Mouse (Mus musculus) heart, embryonic 15.5 days (tissue): ENCODE measurements at regions not wholly inside any gene's neighbourhood (a gene's known extent, or its start where the extent isn't known, plus 50 kb on each side); places are given as distances from the start of the nearest gene placed in this dataset.

Experiments
- ATAC-seq: fragments of 200-750 bp; cut with Nextera tagmentation; replicated peaks from 2 replicates; pipeline ENCODE4 v1.8.0; 2017; ENCODE audit warnings: low read depth, moderate TSS enrichment; ENCODE audit not compliant: insufficient number of reproducible peaks, insufficient read depth, low FRiP score
- H3K27ac ChIP-seq: fragments of 300-500 bp; sonication (generic); 2 replicates; pipeline ENCODE4 v1.5.1; 2015; ENCODE audit warnings: mild to moderate bottlenecking, inconsistent platforms
- H3K27me3 ChIP-seq: fragments of 300-500 bp; sonication (generic); 2 replicates; pipeline ENCODE4 v1.6.1; 2015; ENCODE audit warnings: inconsistent platforms
- H3K36me3 ChIP-seq: fragments of 300-500 bp; sonication (generic); 2 replicates; pipeline ENCODE4 v1.6.1; 2015; ENCODE audit warnings: mild to moderate bottlenecking, inconsistent platforms
- H3K4me1 ChIP-seq: fragments of 300-500 bp; sonication (generic); replicated peaks from 2 replicates; pipeline ENCODE4 v1.6.1; 2015; ENCODE audit warnings: inconsistent platforms
- H3K4me2 ChIP-seq: fragments of 300-500 bp; sonication (generic); 2 replicates; pipeline ENCODE4 v1.6.1; 2015; ENCODE audit warnings: inconsistent platforms, mild to moderate bottlenecking, moderate library complexity
- H3K4me3 ChIP-seq: fragments of 300-500 bp; sonication (generic); 2 replicates; pipeline ENCODE4 v1.5.1; 2015; ENCODE audit warnings: mild to moderate bottlenecking, inconsistent platforms
- H3K9ac ChIP-seq: fragments of 300-500 bp; sonication (generic); 2 replicates; pipeline ENCODE4 v1.6.1; 2015; ENCODE audit warnings: mild to moderate bottlenecking, inconsistent platforms
- H3K9me3 ChIP-seq: fragments of 300-500 bp; sonication (generic); replicated peaks from 2 replicates; pipeline ENCODE4 v1.6.1; 2016; ENCODE audit warnings: inconsistent platforms
- WGBS: fragments of 180-500 bp; shearing (Covaris S2); methylation state at CpG from one replicate; pipeline ENCODE4 v1.1.7; 2015; ENCODE audit warnings: mixed read lengths; 5-methylcytosine and 5-hydroxymethylcytosine counted together

DNA sequence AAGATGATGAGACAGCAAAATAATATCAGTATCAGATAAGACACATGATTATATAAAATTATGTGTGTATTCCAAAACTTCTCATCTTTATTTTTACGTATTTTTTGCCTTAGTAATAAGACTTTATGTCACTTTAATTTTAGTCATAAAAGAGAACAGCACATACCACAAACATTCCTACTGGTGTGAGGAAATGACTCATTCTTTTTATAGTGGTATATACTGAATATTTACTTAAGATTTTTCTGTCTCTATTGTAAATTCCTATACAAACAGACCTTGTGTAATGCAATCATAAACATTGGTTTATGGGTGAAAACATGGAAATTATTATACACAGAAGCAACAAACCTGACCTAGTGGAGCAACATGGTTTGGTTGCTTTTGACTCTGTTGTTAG, 173.4 kb upstream of the Avpr1a start:
- 55% methylated on average over 1 of the region's 1 CpGs for WGBS
- no peaks in the 10 kb centered on the region for H3K4me1 ChIP-seq
- ATAC-seq, result no peak
- H3K4me2 ChIP-seq, result no peak overlapping the region
- H3K9me3 ChIP-seq, result no peaks in the 10 kb centered on the region
- no peaks in the 10 kb centered on the region for H3K27me3 ChIP-seq
- H3K9ac ChIP-seq, result no peak overlapping the region
- no peak overlapping the region for H3K4me3 ChIP-seq
- no peak overlapping the region for H3K27ac ChIP-seq
- H3K36me3 ChIP-seq, result no peaks in the 10 kb centered on the region

DNA sequence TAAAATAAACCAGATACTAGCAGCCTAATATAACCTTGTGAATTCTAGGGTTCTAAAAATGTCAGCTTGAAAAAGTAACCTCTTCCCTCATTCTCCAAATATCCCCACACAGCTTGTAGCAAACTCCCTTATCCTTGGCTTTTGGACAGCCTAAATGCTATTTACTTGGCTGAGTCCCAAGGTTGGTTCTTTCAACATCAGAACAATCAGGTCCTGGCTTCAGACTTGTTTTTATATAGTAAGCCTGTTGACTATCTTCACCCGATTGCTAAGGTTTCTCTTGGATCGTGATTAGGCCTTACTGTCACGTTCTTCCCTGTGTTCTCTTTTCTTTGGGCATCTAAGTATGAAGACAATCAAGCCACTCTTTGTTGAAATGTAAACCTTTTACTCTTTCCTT, 174.1 kb upstream of the Avpr1a start:
- H3K9me3 ChIP-seq, result no peaks in the 10 kb centered on the region
- no peak for ATAC-seq
- H3K27ac ChIP-seq, result no peak overlapping the region
- no peak overlapping the region for H3K4me3 ChIP-seq
- no peak overlapping the region for H3K4me2 ChIP-seq
- no peak overlapping the region for H3K9ac ChIP-seq
- H3K27me3 ChIP-seq, result no peaks in the 10 kb centered on the region
- H3K4me1 ChIP-seq, result no peaks in the 10 kb centered on the region
- 50% methylated on average over 3 of the region's 3 CpGs for WGBS
- H3K36me3 ChIP-seq, result no peaks in the 10 kb centered on the region

- WGBS, result 56% methylated on average over 1 of the region's 1 CpGs
- no peak overlapping the region for H3K4me3 ChIP-seq
- H3K9ac ChIP-seq, result no peak overlapping the region
- ATAC-seq, result no peak
- H3K36me3 ChIP-seq, result no peaks in the 10 kb centered on the region
- no peak overlapping the region for H3K27ac ChIP-seq
- H3K27me3 ChIP-seq, result no peaks in the 10 kb centered on the region
- H3K9me3 ChIP-seq, result no peaks in the 10 kb centered on the region
- H3K4me2 ChIP-seq, result no peak overlapping the region
- H3K4me1 ChIP-seq, result no peaks in the 10 kb centered on the region
Measured at GRCm38 (mm10) chr10:122264070-122264469, 166.9 kb upstream of the Rxylt1 start.

- H3K4me1 ChIP-seq, result no peaks in the 10 kb centered on the region
- H3K36me3 ChIP-seq, result no peaks in the 10 kb centered on the region
- no peaks in the 10 kb centered on the region for H3K27me3 ChIP-seq
- H3K9ac ChIP-seq, result no peak overlapping the region
- no peak overlapping the region for H3K27ac ChIP-seq
- no peak overlapping the region for H3K4me3 ChIP-seq
- H3K4me2 ChIP-seq, result no peak overlapping the region
- H3K9me3 ChIP-seq, result no peaks in the 10 kb centered on the region
- whole genome bisulfite sequencing, result 55% methylated on average over 4 of the region's 4 CpGs
- no peak for ATAC-seq
Measured at GRCm38 (mm10) chr10:122259354-122259753, 162.2 kb upstream of the Rxylt1 start.

GRCm38 (mm10) chr10:122258711-122259110, 161.5 kb upstream of the Rxylt1 start:
- no peaks in the 10 kb centered on the region for H3K36me3 ChIP-seq
- H3K4me3 ChIP-seq, result no peak overlapping the region
- WGBS, result 87% methylated on average over 3 of the region's 3 CpGs
- H3K27me3 ChIP-seq, result no peaks in the 10 kb centered on the region
- no peak overlapping the region for H3K9ac ChIP-seq
- no peak overlapping the region for H3K27ac ChIP-seq
- no peaks in the 10 kb centered on the region for H3K9me3 ChIP-seq
- no peak overlapping the region for H3K4me2 ChIP-seq
- H3K4me1 ChIP-seq, result no peaks in the 10 kb centered on the region
- no peak for ATAC-seq

DNA sequence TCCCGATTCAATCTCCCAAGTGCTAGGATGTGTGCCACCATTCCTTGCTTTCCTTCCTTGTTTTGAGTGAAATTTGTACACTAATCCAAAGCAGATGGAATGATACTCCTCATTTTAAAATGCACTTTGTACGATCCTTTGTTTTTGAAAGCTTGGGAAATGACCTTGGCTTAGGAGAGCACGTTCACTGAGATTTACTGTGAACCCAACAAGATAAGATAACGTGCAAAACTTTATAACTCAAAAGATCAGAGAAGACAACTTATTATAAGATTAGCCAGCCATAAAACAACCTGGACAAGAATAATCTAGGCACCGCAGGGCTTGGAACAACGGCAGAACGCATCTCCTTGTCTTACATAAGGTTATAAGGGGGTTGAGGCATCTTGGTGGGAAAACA, 134.6 kb upstream of the Rxylt1 start:
- WGBS, result 76% methylated on average over 7 of the region's 7 CpGs
- no peaks in the 10 kb centered on the region for H3K9me3 ChIP-seq
- H3K9ac ChIP-seq, result no peak overlapping the region
- H3K4me2 ChIP-seq, result no peak overlapping the region
- H3K27ac ChIP-seq, result no peak overlapping the region
- ATAC-seq, result no peak
- H3K27me3 ChIP-seq, result no peaks in the 10 kb centered on the region
- H3K4me1 ChIP-seq, result peaks cover 3% of the 10 kb centered on the region; the same call in 1 of the 2 replicates
- no peaks in the 10 kb centered on the region for H3K36me3 ChIP-seq
- H3K4me3 ChIP-seq, result no peak overlapping the region

DNA sequence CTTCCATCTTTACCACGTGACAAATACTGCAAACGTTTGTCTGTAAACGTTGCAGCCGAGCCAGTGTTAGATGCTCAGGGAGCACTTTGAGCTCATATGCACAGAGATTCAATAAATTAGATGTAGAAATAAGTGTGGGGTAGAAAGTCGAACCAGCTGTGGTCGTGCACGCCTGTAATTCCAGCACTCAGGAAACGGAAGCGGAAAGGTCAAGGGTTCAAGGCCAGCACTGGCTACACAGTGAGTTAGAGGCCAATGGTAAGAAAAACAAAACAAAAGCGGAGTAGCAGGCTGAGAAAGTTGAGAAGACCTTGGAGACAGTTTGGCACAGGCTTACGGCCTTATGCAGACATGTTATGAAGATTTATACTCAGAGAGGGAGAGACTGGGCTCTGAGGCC, 133.6 kb upstream of the Rxylt1 start:
- Histone ChIP-seq H3K9ac (no peak overlapping the region), H3K4me3 (no peak overlapping the region), H3K4me1 (peaks cover 3% of the 10 kb centered on the region; the same call in 1 of the 2 replicates), H3K36me3 (no peaks in the 10 kb centered on the region), H3K4me2 (no peak overlapping the region), H3K27me3 (no peaks in the 10 kb centered on the region), H3K9me3 (no peaks in the 10 kb centered on the region), H3K27ac (no peak overlapping the region)
- WGBS, result 67% methylated on average over 11 of the region's 11 CpGs
- no peak; the same call in 1 of the 2 replicates for ATAC-seq

- Histone ChIP-seq H3K9me3 (no peaks in the 10 kb centered on the region), H3K36me3 (no peaks in the 10 kb centered on the region), H3K9ac (no peak overlapping the region), H3K4me1 (peaks cover under 1% of the 10 kb centered on the region; the same call in 1 of the 2 replicates), H3K4me3 (no peak overlapping the region), H3K27ac (no peak overlapping the region), H3K27me3 (no peaks in the 10 kb centered on the region), H3K4me2 (no peak overlapping the region)
- WGBS, result 89% methylated on average over 8 of the region's 8 CpGs
- no peak for ATAC-seq
Measured at GRCm38 (mm10) chr10:122225679-122226078, 128.5 kb upstream of the Rxylt1 start.

- Histone ChIP-seq H3K4me2 (no peak overlapping the region), H3K9me3 (no peaks in the 10 kb centered on the region), H3K9ac (no peak overlapping the region), H3K4me3 (no peak overlapping the region), H3K36me3 (no peaks in the 10 kb centered on the region), H3K27ac (no peak overlapping the region), H3K27me3 (no peaks in the 10 kb centered on the region), H3K4me1 (no peaks in the 10 kb centered on the region)
- WGBS, result 50% methylated on average over 3 of the region's 3 CpGs
- no peak for ATAC-seq
Measured at GRCm38 (mm10) chr10:122223076-122223475, 125.9 kb upstream of the Rxylt1 start.

GRCm38 (mm10) chr10:122217594-122217993, 120.4 kb upstream of the Rxylt1 start:
- ATAC-seq, result no peak
- no peak overlapping the region for H3K9ac ChIP-seq
- no peak overlapping the region for H3K27ac ChIP-seq
- WGBS, result 76% methylated on average over 4 of the region's 4 CpGs
- H3K4me3 ChIP-seq, result no peak overlapping the region
- H3K4me1 ChIP-seq, result no peaks in the 10 kb centered on the region
- H3K9me3 ChIP-seq, result no peaks in the 10 kb centered on the region
- no peaks in the 10 kb centered on the region for H3K36me3 ChIP-seq
- no peak overlapping the region for H3K4me2 ChIP-seq
- H3K27me3 ChIP-seq, result no peaks in the 10 kb centered on the region

- H3K27me3 ChIP-seq, result no peaks in the 10 kb centered on the region
- H3K36me3 ChIP-seq, result no peaks in the 10 kb centered on the region
- no peak overlapping the region for H3K9ac ChIP-seq
- 41% methylated on average over 4 of the region's 4 CpGs for WGBS
- no peak overlapping the region for H3K4me2 ChIP-seq
- H3K9me3 ChIP-seq, result no peaks in the 10 kb centered on the region
- H3K4me1 ChIP-seq, result no peaks in the 10 kb centered on the region
- no peak overlapping the region for H3K27ac ChIP-seq
- ATAC-seq, result no peak
- H3K4me3 ChIP-seq, result no peak overlapping the region
Measured at GRCm38 (mm10) chr10:122199791-122200190, 102.6 kb upstream of the Rxylt1 start.

DNA sequence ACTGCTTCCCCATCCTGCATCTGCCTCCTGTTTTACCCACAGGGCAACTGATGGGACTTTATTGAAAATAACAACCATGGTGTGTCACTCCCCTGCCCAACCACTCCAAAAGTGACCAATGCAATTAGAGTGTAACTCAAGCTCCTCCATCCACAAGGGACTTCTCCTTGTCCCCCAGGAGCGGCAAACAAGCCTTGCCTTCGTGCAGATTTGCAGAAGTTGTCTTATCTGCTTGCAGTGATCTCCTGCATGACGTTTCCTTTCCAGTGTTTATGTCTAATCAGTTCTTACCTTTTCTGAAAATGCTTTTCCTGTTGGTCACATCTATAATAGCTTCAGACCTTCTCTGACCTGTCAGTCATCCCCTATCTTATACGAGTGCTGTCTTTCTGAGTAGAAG, 100.5 kb upstream of the Rxylt1 start:
- Histone ChIP-seq H3K4me3 (no peak overlapping the region), H3K4me1 (no peaks in the 10 kb centered on the region), H3K4me2 (no peak overlapping the region), H3K36me3 (no peaks in the 10 kb centered on the region), H3K9me3 (no peaks in the 10 kb centered on the region), H3K27me3 (no peaks in the 10 kb centered on the region), H3K9ac (no peak overlapping the region), H3K27ac (no peak overlapping the region)
- ATAC-seq, result no peak
- 61% methylated on average over 4 of the region's 4 CpGs for WGBS
